Mouse (Mus musculus) kidney, embryonic 14.5 days (tissue): ENCODE results near the gene Oaz3. TPM values are rescaled to one million over a fixed set of nuclear protein-coding genes. Genes with fewer than 3 reads are reported as not detected.

ENCODE experiments used
- ATAC-seq: fragments of 200-750 bp; cut with Nextera tagmentation; 2 replicates; pipeline ENCODE4 v1.8.0; 2017; ENCODE audit warnings: moderate number of reproducible peaks, mild to moderate bottlenecking, moderate TSS enrichment, moderate library complexity; ENCODE audit not compliant: low FRiP score, low TSS enrichment
- H3K27ac ChIP-seq: fragments of 300-500 bp; sonication (generic); 2 replicates; pipeline ENCODE4 v1.5.1; 2014; ENCODE audit warnings: low read depth, mild to moderate bottlenecking, low read length, moderate library complexity, mixed read lengths
- H3K27me3 ChIP-seq: fragments of 300-500 bp; sonication (generic); 2 replicates; pipeline ENCODE4 v1.6.1; 2014; ENCODE audit warnings: mild to moderate bottlenecking, low read length; ENCODE audit not compliant: control insufficient read depth, insufficient read depth
- H3K36me3 ChIP-seq: fragments of 300-500 bp; sonication (generic); 2 replicates; pipeline ENCODE4 v1.6.1; 2014; ENCODE audit warnings: low read length, mixed read lengths; ENCODE audit not compliant: control insufficient read depth, insufficient read depth
- H3K4me1 ChIP-seq: fragments of 300-500 bp; sonication (generic); 2 replicates; pipeline ENCODE4 v1.6.1; 2014; ENCODE audit warnings: low read length, mixed read lengths; ENCODE audit not compliant: control insufficient read depth, insufficient read depth
- H3K4me2 ChIP-seq: fragments of 300-500 bp; sonication (generic); replicated peaks from 2 replicates; pipeline ENCODE4 v1.6.1; 2014; ENCODE audit warnings: low read depth, mild to moderate bottlenecking, low read length
- H3K4me3 ChIP-seq: fragments of 300-500 bp; sonication (generic); 2 replicates; pipeline ENCODE4 v1.5.1; 2014; ENCODE audit warnings: mild to moderate bottlenecking, low read length
- H3K9ac ChIP-seq: fragments of 300-500 bp; sonication (generic); 2 replicates; pipeline ENCODE4 v1.6.1; 2014; ENCODE audit warnings: low read depth, mild to moderate bottlenecking, low read length, moderate library complexity
- H3K9me3 ChIP-seq: fragments of 300-500 bp; sonication (generic); 2 replicates; pipeline ENCODE4 v1.6.1; 2016; ENCODE audit warnings: low read length; ENCODE audit not compliant: control insufficient read depth
- WGBS: fragments of 180-500 bp; shearing (Covaris S2); extraction: QIAGEN DNeasy Blood & Tissue Kit; methylation state at CpG from one replicate; pipeline ENCODE4 v1.1.7; 2014; 5-methylcytosine and 5-hydroxymethylcytosine counted together
- polyA plus RNA-seq: library from polyadenylated mRNA; unstranded; fragments of >200 nt; fragmentation: Nextera tagmentation; extraction: Ambion mirVana; gene quantifications from 2 replicates; pipeline ENCODE4 v1.2.1, GENCODE M21; 2014

Oaz3 gene
- polyA plus RNA-seq, 1 experiment from 2014 or later, result 0.28 TPM

- H3K4me2 ChIP-seq, result no peak overlapping the region
Observed at GRCm38 (mm10) chr3:94399663-94400310, 43.9 kb downstream of the Oaz3 start.

GRCm38 (mm10) chr3:94398943-94399481 lies 44.7 kb downstream of the Oaz3 start:
- Histone ChIP-seq H3K4me3 (peak overlapping the region; percentile 19), H3K4me1 (no peaks in the 10 kb centered on the region), H3K36me3 (no peaks in the 10 kb centered on the region), H3K27ac (no peak overlapping the region), H3K9ac (no peak overlapping the region), H3K4me2 (peak overlapping the region; percentile 41), H3K27me3 (peaks cover 13% of the 10 kb centered on the region), H3K9me3 (no peaks in the 10 kb centered on the region)
- WGBS, result 2% methylated on average over 20 of the region's 20 CpGs
- 0 out of 2 replicates have a peak, but pooled peaks have one; percentile 16 for ATAC-seq

More at GRCm38 (mm10) chr3:94399663-94400310, 43.9 kb downstream of the Oaz3 start:
- Histone ChIP-seq H3K4me3 (no peak overlapping the region), H3K27me3 (peaks cover 13% of the 10 kb centered on the region), H3K9ac (no peak overlapping the region), H3K9me3 (no peaks in the 10 kb centered on the region), H3K27ac (no peak overlapping the region), H3K36me3 (no peaks in the 10 kb centered on the region), H3K4me1 (0 out of 2 replicates have a peak, but pooled peaks cover 4% of the 10 kb centered on the region)
- 46% methylated on average over 5 of the region's 5 CpGs for WGBS
- ATAC-seq, result no peak

GRCm38 (mm10) chr3:94398217-94398616 lies 45.5 kb downstream of the Oaz3 start, which contains the start of gene Lingo4:
Gene Lingo4 (plus strand): TSS chr3:94398517.
- Histone ChIP-seq H3K27ac (no peak within 1 kb of the TSS), H3K9me3 (no peaks in the 10 kb centered on the region), H3K4me1 (no peaks in the 10 kb centered on the region), H3K4me2 (peak within 1 kb of the TSS; percentile 41), H3K9ac (no peak within 1 kb of the TSS), H3K4me3 (peak within 1 kb of the TSS; percentile 19), H3K27me3 (peaks cover 13% of the 10 kb centered on the region), H3K36me3 (no peaks in the 10 kb centered on the region)
- ATAC-seq, result no peak
- WGBS, result 66% methylated on average over 6 of the region's 6 CpGs

GRCm38 (mm10) chr3:94396851-94397250 lies 46.9 kb downstream of the Oaz3 start:
- Histone ChIP-seq H3K36me3 (no peaks in the 10 kb centered on the region), H3K4me1 (no peaks in the 10 kb centered on the region), H3K4me3 (no peak overlapping the region), H3K4me2 (no peak overlapping the region), H3K9me3 (no peaks in the 10 kb centered on the region), H3K9ac (no peak overlapping the region), H3K27ac (no peak overlapping the region), H3K27me3 (peaks cover 13% of the 10 kb centered on the region)
- WGBS, result 78% methylated on average over 4 of the region's 4 CpGs
- no peak for ATAC-seq

- ATAC-seq, result no peak
- WGBS, result 62% methylated on average over 1 of the region's 1 CpGs
- H3K27me3 ChIP-seq, result peaks cover 13% of the 10 kb centered on the region
Observed at GRCm38 (mm10) chr3:94396336-94396735, 47.4 kb downstream of the Oaz3 start.

GRCm38 (mm10) chr3:94393049-94393448 lies 50.7 kb downstream of the Oaz3 start:
- Histone ChIP-seq H3K9ac (no peak overlapping the region), H3K36me3 (no peaks in the 10 kb centered on the region), H3K4me3 (no peak overlapping the region), H3K4me2 (no peak overlapping the region), H3K27ac (no peak overlapping the region), H3K27me3 (no peaks in the 10 kb centered on the region; the same call in 1 of the 2 replicates), H3K9me3 (no peaks in the 10 kb centered on the region), H3K4me1 (no peaks in the 10 kb centered on the region)
- no peak for ATAC-seq
- WGBS, result 78% methylated on average over 4 of the region's 4 CpGs

More at GRCm38 (mm10) chr3:94396336-94396735, 47.4 kb downstream of the Oaz3 start:
- H3K4me3 ChIP-seq, result no peak overlapping the region
- H3K36me3 ChIP-seq, result no peaks in the 10 kb centered on the region
- H3K4me2 ChIP-seq, result no peak overlapping the region
- H3K9ac ChIP-seq, result no peak overlapping the region
- no peak overlapping the region for H3K27ac ChIP-seq
- H3K4me1 ChIP-seq, result no peaks in the 10 kb centered on the region
- H3K9me3 ChIP-seq, result no peaks in the 10 kb centered on the region

- WGBS, result 82% methylated on average over 2 of the region's 2 CpGs
- ATAC-seq, result no peak
- Histone ChIP-seq H3K9ac (no peak overlapping the region), H3K9me3 (no peaks in the 10 kb centered on the region), H3K4me3 (no peak overlapping the region), H3K27ac (no peak overlapping the region), H3K4me1 (no peaks in the 10 kb centered on the region), H3K4me2 (no peak overlapping the region), H3K27me3 (no peaks in the 10 kb centered on the region; the same call in 1 of the 2 replicates), H3K36me3 (no peaks in the 10 kb centered on the region)
Observed at GRCm38 (mm10) chr3:94392128-94392527, 51.6 kb downstream of the Oaz3 start.

GRCm38 (mm10) chr3:94391001-94391400 lies 52.7 kb downstream of the Oaz3 start:
- no peak for ATAC-seq
- WGBS, result 82% methylated on average over 5 of the region's 5 CpGs
- H3K4me3 ChIP-seq, result no peak overlapping the region
- H3K27ac ChIP-seq, result no peak overlapping the region
- no peak overlapping the region for H3K4me2 ChIP-seq
- no peak overlapping the region for H3K9ac ChIP-seq
- H3K36me3 ChIP-seq, result no peaks in the 10 kb centered on the region
- H3K27me3 ChIP-seq, result no peaks in the 10 kb centered on the region; the same call in 1 of the 2 replicates
- no peaks in the 10 kb centered on the region for H3K4me1 ChIP-seq
- no peaks in the 10 kb centered on the region for H3K9me3 ChIP-seq

GRCm38 (mm10) chr3:94389420-94389819 lies 54.3 kb downstream of the Oaz3 start:
- Histone ChIP-seq H3K27ac (no peak overlapping the region), H3K4me2 (no peak overlapping the region), H3K36me3 (no peaks in the 10 kb centered on the region), H3K27me3 (no peaks in the 10 kb centered on the region; the same call in 1 of the 2 replicates), H3K9ac (no peak overlapping the region), H3K4me3 (no peak overlapping the region), H3K9me3 (no peaks in the 10 kb centered on the region), H3K4me1 (no peaks in the 10 kb centered on the region)
- ATAC-seq, result no peak
- WGBS, result 96% methylated on average over 16 of the region's 16 CpGs
